Mouse (Mus musculus): Measurements from ENCODE around the gene St8sia1.

The St8sia1 gene

DNA sequence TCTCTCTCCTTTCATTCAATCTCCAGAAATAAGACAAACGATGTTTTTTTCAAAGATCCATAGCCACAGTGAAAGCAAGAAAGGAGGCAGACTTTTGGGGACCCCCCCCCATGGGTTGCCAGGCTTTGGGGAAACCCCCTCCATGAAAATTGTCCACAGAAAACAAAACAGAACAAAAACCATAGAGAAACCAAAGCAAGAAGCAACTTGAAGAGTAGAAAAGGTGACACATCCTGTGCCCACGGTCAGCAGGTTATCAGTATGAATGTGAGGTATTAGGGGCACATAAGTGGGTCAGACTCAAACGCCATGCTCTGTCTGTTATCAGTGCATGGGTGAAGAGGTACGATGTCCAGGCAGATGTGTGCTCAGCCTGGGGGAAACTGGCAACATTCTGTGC is 129.3 kb downstream of the St8sia1 start:
- in situ Hi-C loops (cut with MboI, MseI): no loop called here

DNA sequence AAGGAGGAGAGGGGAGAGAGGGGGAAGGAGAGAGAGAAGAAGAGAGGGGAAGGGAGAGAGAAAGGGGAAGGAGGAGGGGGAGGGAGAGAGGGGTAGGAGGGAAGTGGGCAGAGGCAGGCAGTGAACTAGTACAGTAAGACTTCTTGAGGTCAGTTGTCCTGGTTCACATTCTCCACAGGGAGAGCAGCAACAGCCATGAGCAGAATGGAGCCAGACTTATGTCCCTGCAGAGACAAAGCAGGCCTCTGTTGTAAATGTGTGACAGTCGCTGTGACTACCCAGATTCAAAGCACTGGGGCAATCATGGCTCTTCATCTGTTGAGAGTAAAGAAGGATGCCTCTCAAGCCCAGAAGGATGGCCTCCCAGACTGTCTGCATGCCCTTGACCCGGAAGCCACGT is 132.5 kb downstream of the St8sia1 start:
- in situ Hi-C loops (cut with MboI, MseI): no loop called here

DNA sequence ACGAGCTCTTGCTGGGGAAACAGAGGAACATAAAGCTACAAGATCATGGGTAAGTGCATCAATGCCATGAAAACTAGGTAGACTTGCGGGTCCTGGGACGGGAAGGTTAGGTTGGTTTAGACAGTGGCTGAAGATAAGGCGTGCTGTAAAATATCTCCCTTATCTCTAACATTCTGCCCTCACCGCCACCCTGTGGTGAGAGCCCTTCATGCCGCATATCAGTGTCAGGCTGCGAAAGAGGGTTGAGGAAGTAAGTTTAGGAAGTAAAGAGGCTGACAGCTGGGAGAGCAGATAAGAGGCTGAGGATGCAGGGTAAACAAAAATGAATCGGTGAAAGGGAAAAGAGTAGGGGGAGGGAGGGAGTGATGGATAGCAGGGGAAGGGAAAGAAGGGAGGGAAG is 133.0 kb downstream of the St8sia1 start:
- in situ Hi-C loops (cut with MboI, MseI): no loop called here

DNA sequence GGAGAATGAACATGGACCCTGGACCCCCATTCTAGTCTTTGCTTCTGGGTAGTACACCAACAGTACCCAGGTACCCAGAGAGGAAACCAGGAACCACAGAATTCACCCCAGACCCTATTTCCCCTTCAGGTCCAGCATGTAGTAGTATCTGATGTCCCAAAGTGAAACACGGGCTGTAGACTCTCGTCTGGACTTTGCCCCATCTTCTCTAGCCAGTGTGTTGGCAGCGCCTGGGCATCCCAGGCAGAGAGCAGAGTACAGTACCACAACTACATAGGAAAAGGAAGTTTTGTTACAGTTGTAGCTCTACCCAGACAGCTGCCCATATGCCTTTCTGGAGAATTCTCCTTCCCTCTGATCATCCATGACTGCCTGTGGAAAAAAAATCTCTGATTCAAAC is 134.0 kb downstream of the St8sia1 start:
- in situ Hi-C loops (cut with MboI, MseI): no loop called here

DNA sequence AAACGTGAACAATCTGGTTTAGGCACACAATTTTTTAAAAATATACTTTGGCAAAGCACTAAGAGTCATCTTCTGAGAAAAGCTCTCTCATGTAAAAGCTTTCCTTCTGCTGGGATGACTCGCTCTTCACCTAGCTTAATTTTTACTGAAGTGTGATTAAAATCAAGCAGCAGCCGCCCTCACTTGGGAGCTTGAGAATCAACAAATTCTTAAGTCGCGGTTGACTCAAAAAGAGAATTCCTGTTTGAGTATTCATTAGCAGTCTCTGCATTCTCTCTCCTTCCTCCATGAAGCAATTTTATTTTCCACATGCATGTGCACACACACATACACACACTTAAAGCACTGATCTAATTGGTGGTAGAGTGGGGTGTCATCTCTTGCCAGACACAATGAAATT is 138.8 kb downstream of the St8sia1 start:
- in situ Hi-C loops (cut with MboI, MseI): no loop called here

DNA sequence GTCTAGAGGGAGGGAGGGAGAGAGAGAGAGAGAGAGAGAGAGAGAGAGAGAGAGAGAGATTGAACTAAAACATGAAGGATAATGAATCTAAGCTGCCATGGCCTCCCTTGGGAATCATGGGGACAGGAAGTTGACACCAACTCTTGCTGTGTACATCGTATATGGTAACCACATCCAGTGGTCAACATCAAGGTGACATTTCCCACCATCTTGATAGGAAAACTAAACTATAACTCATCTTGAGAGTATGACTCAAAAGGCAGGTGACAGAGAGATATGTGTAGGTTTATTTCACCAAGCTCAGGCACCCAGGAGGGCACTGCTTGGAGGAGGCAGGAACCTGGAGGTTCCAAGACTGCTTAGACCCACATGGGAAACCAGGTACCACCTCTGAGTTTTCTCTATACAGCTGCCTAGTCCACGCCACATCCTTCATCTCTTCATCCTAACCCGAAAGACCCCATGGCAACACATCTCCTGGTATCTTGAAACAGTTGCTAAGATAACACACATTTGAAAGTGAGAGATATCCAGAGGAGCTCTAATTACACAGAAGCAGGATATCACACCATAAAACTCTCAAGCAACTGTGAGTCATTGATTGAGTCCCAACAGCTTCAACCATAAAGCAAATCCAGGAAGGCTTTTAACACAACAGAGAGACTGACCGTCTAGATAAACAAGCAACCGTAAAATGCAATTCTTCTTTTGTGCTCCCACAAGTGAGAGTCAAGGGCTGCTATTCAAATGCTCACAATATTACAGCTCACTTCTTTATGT is 141.1 kb downstream of the St8sia1 start:
- in situ Hi-C loops (cut with MboI, MseI): no loop called here

DNA sequence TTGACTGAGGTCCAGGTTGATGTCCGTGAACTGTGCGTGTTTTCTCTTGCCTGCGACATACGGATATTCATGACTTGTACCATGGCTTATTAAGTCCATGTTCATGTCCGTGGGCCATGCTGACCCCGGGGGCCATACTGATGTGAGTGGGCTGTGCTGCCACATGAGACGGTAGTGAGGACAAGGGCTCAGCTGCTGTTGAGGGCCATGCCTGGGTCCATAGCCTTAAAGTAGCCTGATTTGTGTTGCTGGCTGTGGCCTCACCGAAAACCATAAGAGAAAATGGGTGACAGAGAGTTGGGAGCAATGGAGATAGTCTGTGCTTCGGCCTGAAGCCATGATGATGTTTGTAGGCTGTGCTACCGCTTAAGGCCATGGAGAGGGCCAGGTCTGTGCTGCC is 145.9 kb downstream of the St8sia1 start:
- in situ Hi-C loops (cut with MboI, MseI): loop anchor here (5.0 kb wide), 1 partner anchor 36 kb away; no protein-coding TSS in a partner anchor

DNA sequence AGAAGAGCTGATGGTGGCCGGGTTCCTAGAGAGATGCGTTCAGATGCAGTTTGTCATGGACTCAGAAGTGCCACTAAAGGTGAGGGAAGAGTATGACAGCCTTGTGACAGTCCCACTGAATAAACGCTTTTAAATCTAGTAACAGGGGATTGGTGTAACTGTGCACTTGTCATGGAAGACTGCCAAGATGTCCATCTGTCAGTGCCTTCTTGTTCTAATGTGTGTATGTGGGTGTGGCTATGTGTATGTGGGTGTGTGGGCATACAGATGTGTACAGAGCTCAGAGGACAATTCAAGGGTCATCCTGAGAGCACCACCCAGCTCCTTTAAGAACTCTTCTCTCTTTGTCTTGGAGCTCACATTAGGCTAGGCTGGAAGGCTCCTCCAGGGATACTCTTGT is 148.7 kb downstream of the St8sia1 start:
- in situ Hi-C loops (cut with MboI, MseI): loop anchor here (5.0 kb wide), 1 partner anchor 33 kb away; no protein-coding TSS in a partner anchor

DNA sequence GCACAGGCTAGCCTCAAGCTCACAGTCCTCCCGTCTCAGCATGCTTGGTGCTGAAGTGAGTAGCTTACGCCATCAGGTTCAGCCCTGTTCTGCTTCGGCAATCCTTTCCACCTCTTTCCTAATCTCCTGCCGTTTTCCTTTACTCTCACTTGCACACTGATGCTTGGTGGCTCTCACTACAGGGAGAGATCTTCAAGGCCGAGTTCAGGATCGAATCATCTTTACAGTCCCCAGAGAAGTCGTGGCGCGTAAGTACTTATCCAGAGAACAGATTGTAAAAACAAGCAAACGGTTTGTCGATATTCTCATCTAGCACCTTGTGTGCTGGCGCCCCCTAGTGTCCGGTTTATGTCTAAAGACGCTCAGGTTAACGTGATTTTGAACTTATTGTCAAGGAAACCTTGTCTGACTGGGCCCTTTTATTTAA is 149.7 kb downstream of the St8sia1 start:
- in situ Hi-C loops (cut with MboI, MseI): no loop called here

DNA sequence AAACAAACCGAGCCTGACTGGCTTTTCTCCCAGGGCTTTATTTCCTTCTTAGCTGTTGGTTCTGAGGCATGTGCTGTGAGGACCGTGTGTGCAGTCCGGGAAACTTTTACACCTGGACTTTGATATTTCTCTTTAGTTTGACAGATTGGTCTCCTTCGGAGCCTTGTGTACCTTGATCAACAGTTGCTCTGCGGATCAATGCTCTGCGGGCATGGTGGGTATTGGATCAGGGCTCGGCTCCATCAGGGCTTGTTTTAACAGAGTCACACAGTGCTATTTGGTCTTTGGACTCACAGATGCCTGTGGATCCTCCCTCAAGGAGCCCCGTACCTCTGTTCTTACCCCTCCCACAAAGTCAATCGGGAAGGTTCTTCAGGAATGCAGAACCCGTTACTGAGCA is 150.2 kb downstream of the St8sia1 start:
- in situ Hi-C loops (cut with MboI, MseI): no loop called here

DNA sequence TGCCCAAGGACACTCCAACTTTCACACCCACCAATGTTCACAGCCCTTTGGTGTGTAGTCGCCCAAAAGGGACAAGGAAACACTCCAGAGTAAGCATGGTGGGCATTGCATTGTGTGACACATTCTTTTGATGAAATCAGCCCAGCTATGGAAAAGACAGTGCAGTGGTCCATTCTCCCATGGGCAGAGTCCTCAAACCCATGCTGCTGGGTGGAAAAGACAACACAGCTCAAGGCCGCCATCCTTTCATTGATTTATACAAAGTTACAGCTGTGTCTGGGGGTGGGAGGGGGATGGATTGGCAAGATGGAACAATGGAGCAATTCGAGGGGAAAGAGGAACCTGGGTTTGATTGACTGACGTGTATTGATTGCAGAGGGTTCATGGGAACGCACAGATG is 151.3 kb downstream of the St8sia1 start:
- in situ Hi-C loops (cut with MboI, MseI): no loop called here

DNA sequence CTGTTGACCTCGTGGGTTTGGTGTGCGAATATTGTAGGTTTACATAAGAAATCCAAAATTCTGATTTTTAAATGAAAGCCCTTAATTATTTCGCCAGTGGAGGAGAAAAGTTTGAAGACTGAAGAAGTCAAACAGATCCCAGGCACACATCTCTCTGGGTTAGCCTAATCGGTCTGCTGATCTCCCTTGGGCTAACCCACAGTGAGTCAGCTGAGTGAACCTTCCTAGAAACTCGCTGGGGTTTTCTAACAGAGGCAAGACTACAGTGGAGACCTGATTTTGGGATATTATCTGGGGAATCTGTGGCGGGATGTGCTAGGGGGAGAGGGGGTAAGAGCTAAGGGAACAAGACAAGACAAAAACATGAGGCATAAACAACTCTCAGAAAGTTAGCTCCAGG is 154.0 kb downstream of the St8sia1 start:
- in situ Hi-C loops (cut with MboI, MseI): no loop called here

DNA sequence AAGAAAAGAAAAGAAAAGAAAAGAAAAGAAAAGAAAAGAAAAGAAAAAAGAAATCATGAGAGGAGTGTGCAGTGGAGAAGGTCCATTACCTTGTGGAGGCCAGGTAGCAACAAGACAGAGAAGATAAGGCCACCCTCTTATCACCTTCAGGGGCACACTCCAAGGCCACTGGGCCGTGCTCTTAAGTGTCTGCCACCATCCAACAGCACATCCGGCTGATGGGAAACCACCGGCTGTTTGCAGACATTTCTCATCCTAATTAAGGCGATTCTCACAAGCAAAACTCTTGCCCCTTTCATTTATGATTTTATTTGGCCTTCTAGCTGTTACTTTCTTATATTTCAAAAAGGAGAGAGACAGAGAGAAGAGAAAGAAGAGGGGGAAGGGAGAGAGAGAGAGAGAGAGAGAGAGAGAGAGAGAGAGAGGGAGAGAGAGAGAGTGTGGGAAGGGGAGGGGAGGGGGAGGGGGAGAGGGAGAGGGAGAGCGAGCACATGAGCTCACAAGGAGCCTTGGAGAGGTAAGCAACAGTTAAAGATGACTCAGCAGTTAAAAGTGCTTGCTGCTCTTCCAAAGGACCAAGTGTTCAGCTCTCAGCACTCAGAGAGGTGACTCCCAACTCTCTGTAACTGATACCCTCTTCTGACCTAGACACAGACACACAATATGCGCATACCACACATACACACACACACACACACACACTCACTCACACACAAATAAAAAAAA is 154.7 kb downstream of the St8sia1 start:
- in situ Hi-C loops (cut with MboI, MseI): no loop called here

DNA sequence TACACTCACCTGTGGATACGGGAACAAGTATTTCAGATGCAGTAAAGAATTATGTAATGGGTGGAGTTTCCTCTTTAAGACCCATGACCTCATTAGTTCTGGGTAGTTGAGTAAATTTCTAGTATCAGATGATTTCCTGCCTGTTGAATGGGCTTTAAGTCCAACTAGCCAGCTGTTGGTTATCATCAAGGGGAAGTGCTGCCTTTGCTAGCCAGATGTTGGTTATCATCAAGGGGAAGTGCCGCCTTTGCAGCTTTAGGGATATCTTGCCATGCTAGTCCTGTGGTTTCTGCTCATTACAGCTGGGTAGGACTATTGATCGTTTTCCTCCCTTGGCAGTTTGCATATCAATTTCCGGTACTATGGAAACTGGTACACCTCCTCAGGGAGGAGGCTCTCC is 157.9 kb downstream of the St8sia1 start:
- in situ Hi-C loops (cut with MboI, MseI): no loop called here

DNA sequence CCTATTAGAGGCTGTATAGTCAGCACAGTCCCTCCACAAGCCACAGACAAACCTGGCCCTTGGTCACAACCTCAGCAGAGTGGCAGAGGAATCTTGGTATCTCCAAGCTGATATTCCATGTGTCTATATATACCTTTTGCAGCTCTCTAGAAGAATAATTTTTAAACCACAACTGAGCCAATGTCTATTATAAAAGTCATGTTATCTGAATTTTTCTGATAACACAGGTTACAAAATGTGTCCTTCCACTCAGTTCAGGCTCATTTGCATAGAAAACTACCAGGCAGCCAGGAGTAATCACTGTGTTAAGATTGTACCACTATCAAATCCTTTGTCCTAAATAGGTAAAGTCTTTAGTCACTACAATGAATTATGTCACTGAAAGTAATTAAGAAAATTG is 159.8 kb downstream of the St8sia1 start, which contains the start of gene Sult6b2:
Gene Sult6b2, minus strand, starts transcription at position 101 of the 400 bp plus-strand sequence.
- in situ Hi-C loops (cut with MboI, MseI): no loop called here

DNA sequence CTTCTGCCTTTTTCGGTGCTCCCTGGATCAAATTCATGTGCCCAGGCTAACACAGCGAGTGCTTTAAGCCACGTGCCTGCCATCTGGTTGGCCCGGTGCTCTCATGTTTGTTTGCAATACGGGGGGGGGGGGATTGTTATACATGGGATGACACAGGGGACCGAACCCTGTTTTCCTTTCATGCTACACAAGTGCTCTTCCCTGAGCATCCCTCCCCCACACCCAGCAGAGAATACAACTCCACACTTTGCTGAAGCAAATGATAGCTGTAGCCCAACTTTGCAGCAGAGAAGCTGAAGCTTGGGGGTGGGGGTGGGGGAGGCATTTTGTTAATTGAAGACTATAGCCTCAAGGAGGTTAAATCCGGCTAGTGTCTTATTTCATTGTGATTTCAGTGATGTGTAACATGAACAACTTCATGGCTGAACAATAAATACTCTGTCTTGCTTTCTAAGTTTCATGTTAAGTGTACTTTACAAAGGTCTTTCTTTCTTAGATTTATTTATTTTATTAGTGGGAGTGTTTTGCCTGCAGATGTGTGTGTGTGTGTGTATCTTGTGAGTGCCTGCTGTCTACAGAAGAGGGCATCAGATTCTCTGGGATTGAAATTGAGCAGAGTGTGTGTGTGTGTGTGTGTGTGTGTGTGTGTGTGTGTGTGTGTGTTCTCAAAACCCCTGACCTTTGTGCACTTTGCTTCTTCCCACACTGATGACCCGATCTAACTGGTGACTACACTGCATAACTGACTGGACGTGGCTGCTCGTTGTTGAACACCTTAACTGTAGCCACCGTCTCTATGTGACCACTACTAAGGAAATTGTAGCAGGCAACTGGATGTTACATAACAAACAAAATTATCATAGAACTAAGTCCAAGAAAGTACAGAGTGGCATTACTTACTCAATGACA is 161.4 kb downstream of the St8sia1 start:
- in situ Hi-C loops (cut with MboI, MseI): no loop called here

DNA sequence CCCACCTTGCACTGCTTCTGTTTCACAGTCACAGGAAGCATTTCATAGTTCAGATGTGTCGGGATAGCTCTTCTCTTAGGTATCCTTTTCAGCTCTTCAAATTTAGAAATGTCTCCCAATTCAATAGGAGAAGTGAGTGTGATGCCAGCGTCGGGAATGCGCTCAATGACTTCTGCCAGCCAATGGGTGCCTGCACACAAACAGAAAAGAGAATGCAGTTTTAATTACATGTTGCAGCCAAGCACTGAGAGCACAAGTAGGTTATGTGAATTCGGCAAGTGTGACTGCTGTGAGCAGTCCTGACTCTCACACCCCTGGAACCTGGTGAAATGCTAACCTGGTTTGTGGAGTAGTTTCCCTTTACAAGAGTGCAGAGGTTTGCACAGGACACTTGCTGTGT is 162.6 kb downstream of the St8sia1 start:
- in situ Hi-C loops (cut with MboI, MseI): no loop called here

DNA sequence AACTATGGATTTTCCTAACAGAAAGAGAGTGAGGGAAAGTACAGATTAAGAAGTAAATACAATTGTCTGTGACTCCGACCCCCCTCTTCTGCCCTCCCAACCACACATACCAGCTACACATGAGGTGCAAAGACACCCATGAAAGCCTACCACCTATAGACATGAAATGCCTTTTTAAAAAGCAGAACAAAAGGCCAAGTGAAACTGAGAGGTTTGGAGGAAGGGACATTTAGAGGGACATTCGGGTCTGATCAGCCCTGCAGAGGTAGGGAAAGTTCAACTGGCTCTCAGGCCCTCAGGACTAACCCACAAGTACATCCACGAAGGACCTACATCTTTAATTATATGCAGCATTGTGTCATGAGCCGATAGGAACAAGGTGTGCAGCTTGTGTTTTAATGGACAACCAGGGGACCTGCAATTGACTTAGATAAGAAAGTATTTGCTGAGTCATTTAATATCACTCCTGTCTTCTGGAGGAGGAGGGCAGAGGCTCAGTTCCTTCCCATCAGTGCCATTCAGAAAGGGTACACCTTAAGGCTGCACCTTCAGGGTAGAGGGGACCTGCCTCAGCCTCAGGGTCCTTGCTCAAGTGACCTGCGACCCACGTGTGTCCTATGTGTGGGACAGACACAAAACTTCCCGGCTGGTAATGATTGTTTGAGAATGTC is 164.4 kb downstream of the St8sia1 start:
- in situ Hi-C loops (cut with MboI, MseI): no loop called here

DNA sequence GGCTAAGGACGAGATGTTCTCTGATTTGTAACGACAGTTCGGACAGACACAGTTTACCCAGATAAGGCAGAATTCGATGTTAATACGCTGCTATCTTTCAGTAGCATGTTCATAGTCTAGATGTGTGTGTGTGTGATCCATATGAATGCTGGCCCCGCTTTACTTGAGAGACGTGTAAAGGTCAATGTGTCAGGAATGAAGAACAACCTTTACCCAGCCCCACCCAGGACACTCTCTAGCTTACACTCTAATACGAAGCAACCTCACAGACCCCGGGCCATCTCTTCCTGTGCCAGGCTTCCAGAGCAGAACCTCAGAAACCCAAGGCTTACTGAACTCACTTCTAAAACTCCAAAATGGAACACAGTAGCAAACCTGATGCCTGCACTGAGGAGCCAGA is 165.4 kb downstream of the St8sia1 start:
- in situ Hi-C loops (cut with MboI, MseI): no loop called here

DNA sequence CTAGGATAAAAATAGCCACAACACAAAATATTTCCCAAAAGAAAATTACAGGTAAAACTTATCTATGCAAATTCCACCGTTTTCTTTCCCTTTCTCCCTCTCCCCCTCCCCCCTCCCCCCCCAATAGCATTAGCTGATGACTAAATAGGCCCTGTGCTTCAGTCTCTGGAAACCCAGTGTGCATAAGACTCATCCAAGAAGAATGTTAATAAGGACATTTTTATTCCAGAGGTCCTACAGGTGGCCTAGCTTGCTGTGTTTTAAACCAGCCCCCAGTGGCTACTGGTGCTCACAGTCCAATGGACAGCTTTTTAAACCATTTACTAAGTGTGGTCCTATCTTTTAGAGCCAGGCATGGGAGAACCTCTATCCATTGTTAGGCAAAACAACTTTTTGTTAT is 166.3 kb downstream of the St8sia1 start:
- in situ Hi-C loops (cut with MboI, MseI): no loop called here

DNA sequence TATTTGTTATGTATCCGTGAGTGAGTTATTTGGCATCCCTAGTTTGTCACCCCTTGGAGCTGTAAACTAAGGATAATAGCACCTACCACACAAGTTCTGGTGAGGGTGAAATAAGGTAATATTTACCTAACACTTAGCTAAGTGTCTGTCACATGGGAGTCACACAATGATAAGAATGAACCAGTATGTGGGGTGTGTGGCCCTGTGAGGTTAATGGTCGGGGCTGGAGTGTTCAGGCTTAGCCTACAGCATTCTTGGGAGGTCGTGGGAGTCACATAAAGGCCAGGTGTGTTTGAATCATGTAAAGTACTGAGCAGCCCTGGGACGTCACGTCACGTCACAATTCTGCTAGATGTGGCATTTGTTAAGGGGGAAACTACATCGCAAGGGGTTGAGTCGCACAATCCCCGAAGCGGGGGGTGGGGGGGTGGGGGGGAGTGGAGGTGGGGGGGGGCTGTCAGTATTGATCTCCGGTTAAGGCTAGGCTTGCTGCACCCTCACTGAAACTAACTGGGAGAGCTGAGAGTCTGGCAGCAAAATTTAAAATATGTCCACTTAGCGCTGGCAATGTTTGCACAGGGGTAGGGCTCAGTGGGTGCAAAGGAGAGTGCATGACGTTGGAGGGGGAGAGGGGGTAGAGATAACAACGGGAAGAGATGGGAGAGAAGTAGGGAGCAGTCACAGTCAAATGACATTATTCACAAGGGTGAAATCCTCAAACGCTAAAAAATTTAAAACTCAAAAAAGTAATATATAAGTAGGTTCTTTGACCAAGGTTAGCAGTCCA is 168.4 kb downstream of the St8sia1 start:
- in situ Hi-C loops (cut with MboI, MseI): no loop called here

Data from regulatory T cell (primary cell).